Mouse (Mus musculus) embryonic facial prominence, embryonic 13.5 days (tissue): ENCODE measurements around the gene Sec14l2. TPM values are rescaled to one million over a fixed set of nuclear protein-coding genes. Genes with fewer than 3 reads are reported as not detected.
A peak's percentile ranks its signal among the peaks of the same experiment; 100 is the strongest.

ENCODE experiments used
- ATAC-seq: fragments of 200-750 bp; cut with Nextera tagmentation; 2 replicates; pipeline ENCODE4 v1.8.0; 2017; ENCODE audit warnings: low read depth; ENCODE audit not compliant: insufficient number of reproducible peaks, insufficient read depth, low FRiP score, low TSS enrichment
- H3K27ac ChIP-seq: fragments of 300-500 bp; sonication (generic); 2 replicates; pipeline ENCODE4 v1.5.1; 2015; ENCODE audit warnings: moderate library complexity, mild to moderate bottlenecking, inconsistent platforms
- H3K27me3 ChIP-seq: fragments of 300-500 bp; sonication (generic); 2 replicates; pipeline ENCODE4 v1.6.1; 2015; ENCODE audit warnings: mild to moderate bottlenecking, inconsistent platforms
- H3K36me3 ChIP-seq: fragments of 300-500 bp; sonication (generic); 2 replicates; pipeline ENCODE4 v1.6.1; 2015; ENCODE audit warnings: mild to moderate bottlenecking, inconsistent platforms
- H3K4me1 ChIP-seq: fragments of 300-500 bp; sonication (generic); 2 replicates; pipeline ENCODE4 v1.6.1; 2015; ENCODE audit warnings: inconsistent platforms
- H3K4me2 ChIP-seq: fragments of 300-500 bp; sonication (generic); 2 replicates; pipeline ENCODE4 v1.6.1; 2015; ENCODE audit warnings: moderate library complexity, mild to moderate bottlenecking, inconsistent platforms
- H3K4me3 ChIP-seq: fragments of 300-500 bp; sonication (generic); 2 replicates; pipeline ENCODE4 v1.5.1; 2015; ENCODE audit warnings: mild to moderate bottlenecking, inconsistent platforms
- H3K9ac ChIP-seq: fragments of 300-500 bp; sonication (generic); 2 replicates; pipeline ENCODE4 v1.6.1; 2015; ENCODE audit warnings: mild to moderate bottlenecking, inconsistent platforms
- H3K9me3 ChIP-seq: fragments of 300-500 bp; sonication (generic); 2 replicates; pipeline ENCODE4 v1.6.1; 2016; ENCODE audit warnings: inconsistent platforms
- WGBS: fragments of 180-500 bp; shearing (Covaris S2); methylation state at CpG from one replicate; pipeline ENCODE4 v1.1.7; 2015; ENCODE audit warnings: mixed read lengths; 5-methylcytosine and 5-hydroxymethylcytosine counted together
- polyA plus RNA-seq: library from polyadenylated mRNA; unstranded; fragments of >200 nt; fragmentation: Nextera tagmentation; extraction: Ambion mirVana; gene quantifications from 2 replicates; pipeline ENCODE4 v1.2.1, GENCODE M21; 2015

Sec14l2 gene
- polyA plus RNA-seq, 1 experiment from 2014 or later, result 2.0 TPM

DNA sequence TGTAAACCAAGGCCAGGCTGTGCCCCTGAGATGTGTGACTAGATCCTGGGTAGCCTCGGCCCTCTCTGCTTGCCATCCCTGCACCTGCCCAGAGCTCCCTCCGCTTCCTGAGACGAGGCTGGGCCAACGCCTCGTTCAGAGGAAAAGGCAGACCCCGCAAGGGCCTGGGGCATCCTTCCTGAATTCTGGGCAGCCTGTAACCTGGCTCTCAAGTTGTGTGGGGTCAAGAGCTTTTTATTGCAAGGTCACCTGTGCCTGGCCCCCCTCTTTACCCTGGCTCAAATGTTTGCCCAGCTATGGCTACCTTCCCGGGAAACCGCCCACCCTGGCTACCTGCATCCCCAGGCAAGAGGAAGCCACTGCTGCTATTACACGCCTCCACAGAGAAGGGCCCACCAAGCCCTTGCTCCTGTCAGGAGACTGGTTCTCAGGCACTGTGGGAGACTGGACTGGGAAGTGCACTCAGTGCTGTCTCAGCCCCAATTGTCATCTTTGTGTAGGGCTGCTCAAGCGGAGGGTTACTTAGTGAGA is 26.1 kb downstream of the Sec14l2 start:
- Histone ChIP-seq H3K4me1 (peaks cover 25% of the 10 kb centered on the region), H3K27ac (peak overlapping the region; percentile 87), H3K36me3 (peaks cover 2% of the 10 kb centered on the region; the same call in 1 of the 2 replicates), H3K4me2 (peak overlapping the region; percentile 88), H3K27me3 (no peaks in the 10 kb centered on the region), H3K9me3 (no peaks in the 10 kb centered on the region), H3K4me3 (peak overlapping the region; percentile 56), H3K9ac (peak overlapping the region; percentile 85)
- 34% methylated on average over 10 of the region's 10 CpGs for WGBS
- ATAC-seq, result no peak

DNA sequence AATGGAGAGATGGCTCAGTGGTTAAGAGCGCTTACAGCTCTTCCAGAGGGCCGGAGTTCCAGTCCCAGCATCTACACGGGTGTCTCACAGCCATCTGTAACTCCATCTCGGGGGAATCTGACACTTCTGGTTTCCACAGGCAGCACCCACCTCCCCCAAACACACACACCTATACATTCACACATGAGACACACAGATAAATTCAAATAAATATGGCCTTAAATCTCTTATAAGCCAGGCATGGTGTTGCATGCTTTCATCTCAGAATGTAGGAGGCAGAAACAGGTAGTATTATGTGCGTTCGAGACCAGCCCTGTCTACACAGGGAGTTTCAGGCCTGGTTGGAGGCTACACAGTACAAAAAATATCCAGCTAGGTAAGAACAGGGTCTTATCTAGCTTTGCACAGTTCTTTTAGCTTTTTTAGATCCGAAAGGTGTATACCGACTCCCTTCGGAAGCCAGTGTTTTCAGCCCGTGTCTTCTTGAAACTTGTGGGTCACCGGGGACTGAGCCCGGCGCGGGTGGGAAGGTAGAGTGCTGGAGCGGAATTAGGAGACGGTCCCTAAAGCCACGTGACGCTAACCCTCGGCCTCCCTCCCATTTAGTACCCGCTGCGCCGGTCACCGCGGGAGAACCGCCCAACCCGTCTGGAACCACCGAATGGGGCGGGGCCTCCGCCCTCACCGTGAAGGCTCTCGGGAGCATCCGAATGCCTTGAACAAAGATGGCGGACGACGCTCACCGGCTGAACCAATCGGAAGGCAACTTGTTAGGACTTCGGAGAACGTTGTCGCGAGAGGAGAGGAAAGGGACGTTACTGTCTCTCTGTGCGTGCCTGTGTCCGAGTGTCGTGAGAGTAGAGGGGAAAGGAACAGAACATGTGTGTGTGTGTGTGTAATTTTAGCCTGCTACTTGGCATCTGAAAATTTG is 26.9 kb downstream of the Sec14l2 start:
- Histone ChIP-seq H3K4me2 (peak overlapping the region; percentile 88), H3K4me1 (peaks cover 25% of the 10 kb centered on the region), H3K36me3 (peaks cover 11% of the 10 kb centered on the region; the same call in 1 of the 2 replicates), H3K9ac (peak overlapping the region; percentile 85), H3K27ac (peak overlapping the region; percentile 88), H3K9me3 (no peaks in the 10 kb centered on the region), H3K27me3 (no peaks in the 10 kb centered on the region), H3K4me3 (peak overlapping the region; percentile 56)
- ATAC-seq, result peak; percentile 94
- 2% methylated on average over 45 of the region's 45 CpGs for WGBS

DNA sequence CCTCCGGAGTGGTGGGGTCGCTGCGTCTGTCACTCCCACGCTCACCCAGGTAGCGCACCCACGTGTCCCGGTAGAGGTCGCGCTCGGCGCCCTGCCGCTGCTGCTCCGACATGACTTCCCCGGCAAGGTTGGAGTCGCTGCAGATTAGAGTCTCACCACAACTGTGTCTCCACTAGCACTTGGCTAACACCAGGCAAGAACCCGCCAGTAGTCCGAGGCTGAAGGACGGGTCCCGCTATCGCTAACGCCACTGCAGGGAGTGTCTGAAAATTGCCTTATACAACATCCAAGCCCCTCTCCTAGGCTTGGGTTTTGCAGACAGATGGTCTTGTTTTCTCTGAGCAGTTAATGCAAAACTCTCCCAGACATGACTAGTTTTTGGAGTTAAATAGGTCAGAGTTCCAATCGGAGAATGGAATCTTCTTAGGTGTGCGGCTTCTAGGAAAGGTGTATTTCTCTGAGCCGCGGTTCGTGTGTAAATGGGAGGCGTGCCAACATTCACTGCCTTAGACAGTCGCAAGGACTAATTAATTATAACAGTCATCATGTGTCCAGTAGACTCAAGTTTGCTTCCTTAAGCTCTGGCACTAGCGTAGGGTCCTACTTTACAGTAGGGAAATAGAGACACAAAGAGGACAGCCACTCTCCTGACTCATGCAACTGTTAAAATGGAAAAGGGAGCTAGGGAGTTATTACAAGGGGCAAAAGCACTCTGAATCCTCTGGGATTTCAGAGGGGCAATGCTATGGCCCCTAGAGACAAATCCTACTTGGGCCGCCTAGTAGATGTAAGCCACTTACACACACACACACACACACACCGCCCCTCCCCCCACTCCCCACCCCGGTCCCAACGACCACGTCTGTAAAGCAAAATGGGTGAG is 27.8 kb downstream of the Sec14l2 start, which contains the start of gene Mtfp1:
Gene Mtfp1 (minus strand): TSS at position 275 of the 883 bp plus-strand sequence.
- 7% methylated on average over 33 of the region's 34 CpGs for WGBS
- peak within 1 kb of the TSS; percentile 56 for H3K4me3 ChIP-seq

DNA sequence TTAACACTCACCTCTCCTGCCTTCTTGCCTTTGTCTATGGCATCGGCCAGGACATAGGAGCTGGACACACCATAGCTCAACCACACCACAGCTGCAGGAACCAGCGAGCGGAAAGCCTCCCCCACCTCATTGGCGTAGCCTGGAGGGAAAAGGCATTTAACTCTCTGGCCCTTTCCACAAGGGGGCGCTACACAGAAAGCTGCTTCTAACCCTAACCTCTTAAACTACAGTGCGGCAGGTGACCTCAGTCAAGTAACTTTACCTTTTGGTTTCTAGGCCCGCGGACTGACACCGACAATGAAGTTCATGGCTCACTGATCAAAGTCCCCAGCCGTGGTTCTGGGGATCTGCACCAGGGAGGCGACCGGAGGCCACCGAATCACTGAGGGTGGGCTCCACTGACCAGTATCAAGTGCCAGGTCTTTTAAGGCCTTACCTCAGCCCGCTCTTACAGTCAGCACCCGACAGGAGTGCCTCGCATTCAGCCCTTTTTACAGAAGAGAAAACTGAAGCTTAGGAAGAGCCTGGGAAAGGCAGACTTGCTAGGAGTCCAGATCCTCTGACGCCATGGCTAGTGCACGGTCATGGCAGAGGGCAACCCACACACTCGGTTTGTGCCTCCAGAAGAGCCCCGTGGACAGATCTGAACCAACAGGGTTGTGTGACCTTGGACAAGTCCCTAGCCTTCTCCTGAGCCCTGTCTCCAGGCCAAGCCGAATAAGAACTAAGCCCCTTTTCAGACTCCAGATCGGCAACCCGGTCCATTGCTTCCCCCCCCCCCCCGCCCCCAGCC is 28.6 kb downstream of the Sec14l2 start:
- Histone ChIP-seq H3K4me3 (peak overlapping the region; percentile 56), H3K4me1 (peaks cover 25% of the 10 kb centered on the region), H3K27me3 (no peaks in the 10 kb centered on the region), H3K9ac (peak overlapping the region; percentile 67), H3K27ac (peak overlapping the region; percentile 88; the same call in 1 of the 2 replicates), H3K36me3 (peaks cover 15% of the 10 kb centered on the region; the same call in 1 of the 2 replicates), H3K9me3 (no peaks in the 10 kb centered on the region), H3K4me2 (peak overlapping the region; percentile 88)
- 7% methylated on average over 23 of the region's 24 CpGs for WGBS
- no peak for ATAC-seq

More for the DNA sequence above, 27.8 kb downstream of the Sec14l2 start, which contains the start of gene Mtfp1:
- ATAC-seq, result no peak
- H3K9ac ChIP-seq, result peak within 1 kb of the TSS; percentile 67
- peak within 1 kb of the TSS; percentile 88 for H3K27ac ChIP-seq
- peaks cover 15% of the 10 kb centered on the region; the same call in 1 of the 2 replicates for H3K36me3 ChIP-seq
- peaks cover 25% of the 10 kb centered on the region for H3K4me1 ChIP-seq
- H3K4me2 ChIP-seq, result peak within 1 kb of the TSS; percentile 88
- no peaks in the 10 kb centered on the region for H3K27me3 ChIP-seq
- H3K9me3 ChIP-seq, result no peaks in the 10 kb centered on the region

DNA sequence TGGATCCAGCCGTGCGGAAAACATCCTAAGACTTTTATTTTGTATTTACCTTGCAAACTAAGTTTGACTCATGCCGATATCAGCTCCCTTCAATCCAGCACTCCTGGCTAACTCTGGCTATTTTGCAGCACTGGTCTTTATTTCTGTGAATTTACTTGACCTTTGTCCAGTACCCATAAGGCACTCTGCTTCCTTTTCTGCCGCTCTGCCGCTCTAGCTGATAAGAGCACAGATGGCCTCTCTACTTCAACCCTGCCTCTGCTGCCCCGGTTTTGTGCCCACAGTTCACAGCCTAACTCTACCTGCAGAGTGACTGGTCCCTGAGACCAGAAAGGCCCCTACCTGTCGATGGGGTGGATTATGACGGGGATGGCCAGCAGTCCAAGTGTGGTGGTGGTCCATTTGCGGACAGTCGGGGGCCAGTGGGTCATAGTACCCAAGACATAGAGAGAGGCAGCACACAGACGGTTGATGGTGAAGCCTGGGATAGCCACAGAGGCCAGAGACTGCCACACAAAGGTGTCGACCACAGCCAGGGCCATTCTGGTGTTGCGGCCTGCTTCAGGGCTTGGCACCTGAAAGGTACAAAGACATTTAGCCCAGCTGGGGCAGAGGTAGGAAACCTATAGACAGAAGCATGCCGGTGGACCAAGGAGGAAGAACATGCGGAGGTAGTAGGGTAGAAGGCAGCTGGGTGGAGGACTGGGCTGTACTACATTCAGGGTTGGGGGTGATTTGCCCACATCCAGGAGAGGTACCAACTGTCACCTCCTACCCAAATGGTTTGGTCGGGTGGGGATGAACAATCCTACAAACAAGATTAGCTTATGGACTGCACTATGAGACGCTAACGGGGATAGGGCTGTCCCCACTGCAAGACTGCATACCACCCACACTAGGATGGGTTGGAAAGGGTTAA is 29.5 kb downstream of the Sec14l2 start:
- ATAC-seq, result no peak
- Histone ChIP-seq H3K4me1 (peaks cover 25% of the 10 kb centered on the region), H3K27me3 (no peaks in the 10 kb centered on the region), H3K9me3 (no peaks in the 10 kb centered on the region), H3K4me3 (peak overlapping the region; percentile 56; the same call in 1 of the 2 replicates), H3K9ac (no peak overlapping the region), H3K36me3 (peaks cover 15% of the 10 kb centered on the region; the same call in 1 of the 2 replicates), H3K27ac (no peak overlapping the region), H3K4me2 (peak overlapping the region; percentile 88)
- WGBS, result 86% methylated on average over 18 of the region's 18 CpGs

DNA sequence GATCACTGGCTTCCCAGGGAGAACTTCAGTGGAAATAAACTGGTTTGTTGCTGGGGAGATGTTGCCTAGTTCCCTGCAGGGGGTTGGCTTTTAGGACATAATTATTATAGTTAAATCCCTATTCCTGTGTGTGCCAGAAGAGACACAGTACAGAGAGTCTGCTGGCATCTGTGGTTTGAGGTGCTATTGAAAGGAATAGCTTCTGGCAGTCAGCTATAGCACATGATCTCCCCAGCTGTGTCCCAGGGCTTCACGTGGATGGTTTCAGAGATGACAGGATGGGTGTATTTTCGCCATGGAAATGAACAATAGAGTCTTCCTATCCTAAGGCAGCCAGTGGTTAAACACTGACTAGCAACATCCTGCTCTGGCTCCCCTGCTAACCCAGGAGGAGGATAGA is 35.9 kb downstream of the Sec14l2 start:
- Histone ChIP-seq H3K36me3 (peaks cover 14% of the 10 kb centered on the region; the same call in 1 of the 2 replicates), H3K27me3 (no peaks in the 10 kb centered on the region), H3K9ac (no peak overlapping the region), H3K4me3 (no peak overlapping the region), H3K4me2 (no peak overlapping the region), H3K9me3 (no peaks in the 10 kb centered on the region), H3K27ac (no peak overlapping the region), H3K4me1 (no peaks in the 10 kb centered on the region)
- 56% methylated on average over 2 of the region's 2 CpGs for WGBS
- ATAC-seq, result no peak

DNA sequence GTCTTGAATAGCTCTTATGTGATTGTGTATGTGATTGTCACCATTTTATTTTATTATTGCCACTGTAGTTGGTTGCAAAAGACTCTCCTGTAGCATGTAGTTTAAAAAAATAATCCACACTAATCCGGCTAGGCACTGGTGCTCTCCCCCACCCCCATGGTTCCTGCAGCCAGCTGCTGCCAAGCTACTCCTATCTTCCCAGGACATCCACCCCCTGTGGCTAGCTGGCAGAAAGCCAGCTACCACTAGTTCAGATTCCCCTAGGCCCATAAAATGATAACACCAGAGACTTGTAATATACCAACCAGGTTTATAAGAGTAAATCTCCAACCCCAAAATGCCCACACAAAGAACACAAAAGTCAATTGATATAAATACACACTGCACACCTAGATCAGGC is 37.0 kb downstream of the Sec14l2 start:
- H3K27ac ChIP-seq, result no peak overlapping the region
- no peaks in the 10 kb centered on the region for H3K27me3 ChIP-seq
- H3K9me3 ChIP-seq, result no peaks in the 10 kb centered on the region
- no peak overlapping the region for H3K4me3 ChIP-seq
- H3K9ac ChIP-seq, result no peak overlapping the region
- no peaks in the 10 kb centered on the region for H3K4me1 ChIP-seq
- ATAC-seq, result no peak
- 46% methylated on average over 1 of the region's 1 CpGs for WGBS
- H3K4me2 ChIP-seq, result no peak overlapping the region
- H3K36me3 ChIP-seq, result peaks cover 4% of the 10 kb centered on the region; the same call in 1 of the 2 replicates

DNA sequence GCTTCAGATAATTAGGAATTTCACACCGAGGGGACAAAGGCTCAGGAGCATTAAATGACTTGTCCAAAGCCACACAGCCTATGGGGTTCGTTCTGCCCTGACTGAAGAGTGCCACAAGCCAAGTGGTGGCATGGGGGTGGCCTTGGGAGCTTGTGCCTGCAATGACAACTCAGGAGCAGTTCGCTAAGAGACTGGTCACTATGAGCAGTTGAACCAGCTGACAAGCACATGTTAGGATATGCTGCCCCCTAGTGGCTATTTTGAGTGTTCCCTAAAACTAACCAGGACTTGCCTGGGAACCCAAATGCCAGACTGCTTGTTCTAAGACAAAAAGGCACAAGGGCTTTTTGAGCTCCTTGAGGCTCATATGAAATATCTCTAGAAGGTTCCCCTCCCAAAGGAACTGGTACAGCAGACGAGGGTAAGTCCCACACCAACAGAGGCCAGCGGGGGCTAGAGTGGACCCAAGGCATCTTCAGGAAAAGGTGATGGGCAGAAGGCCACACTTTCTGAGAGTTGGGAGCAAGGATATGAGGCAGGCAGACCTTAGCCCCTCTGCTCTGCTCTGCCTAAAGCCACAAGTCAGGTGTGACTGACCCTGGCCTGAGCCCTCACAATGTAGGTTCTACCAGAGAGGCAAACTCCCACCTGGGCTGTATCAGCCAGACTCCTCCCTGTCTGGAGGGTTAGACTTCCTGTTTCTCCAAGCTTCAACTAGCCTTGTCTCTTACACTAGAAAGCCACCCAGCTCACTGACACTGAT is 39.7 kb downstream of the Sec14l2 start:
- Histone ChIP-seq H3K9me3 (no peaks in the 10 kb centered on the region), H3K9ac (no peak overlapping the region), H3K4me1 (no peaks in the 10 kb centered on the region), H3K4me2 (no peak overlapping the region), H3K4me3 (no peak overlapping the region), H3K27me3 (no peaks in the 10 kb centered on the region), H3K36me3 (no peaks in the 10 kb centered on the region), H3K27ac (no peak overlapping the region)
- 31% methylated on average over 5 of the region's 5 CpGs for WGBS
- 0 out of 2 replicates have a peak, but pooled peaks have one; percentile 52 for ATAC-seq

DNA sequence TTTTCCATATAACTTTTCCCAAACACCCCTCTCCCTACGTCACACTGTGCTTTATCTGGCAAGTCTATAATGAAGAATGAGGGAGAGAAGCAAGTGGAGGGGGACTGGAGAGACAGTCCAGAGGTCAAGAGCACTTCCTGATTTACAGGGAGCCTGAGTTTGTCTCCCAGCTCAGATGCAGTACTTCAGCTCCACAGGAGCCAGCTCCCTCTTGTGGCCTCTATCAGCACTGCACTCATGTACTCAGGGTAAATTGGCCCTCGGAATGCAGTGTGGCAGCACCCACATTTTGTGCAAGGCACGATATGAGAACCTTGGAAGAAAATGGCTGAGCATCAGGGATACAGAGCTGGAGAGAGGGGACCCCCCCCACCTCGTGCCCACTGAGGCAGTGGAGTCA is 43.0 kb downstream of the Sec14l2 start:
- no peak for ATAC-seq
- 14% methylated on average over 4 of the region's 4 CpGs for WGBS

More for the DNA sequence above, 43.0 kb downstream of the Sec14l2 start:
- H3K4me1 ChIP-seq, result no peaks in the 10 kb centered on the region
- H3K9ac ChIP-seq, result no peak overlapping the region
- H3K27ac ChIP-seq, result no peak overlapping the region
- H3K4me2 ChIP-seq, result no peak overlapping the region
- no peaks in the 10 kb centered on the region for H3K27me3 ChIP-seq
- H3K36me3 ChIP-seq, result no peaks in the 10 kb centered on the region
- H3K4me3 ChIP-seq, result no peak overlapping the region
- no peaks in the 10 kb centered on the region for H3K9me3 ChIP-seq
